Mouse (Mus musculus): ENCODE results near the gene Osmr.

GRCm38 (mm10) chr15:6790011-6790410 is 84.8 kb downstream of the Osmr start:
- TF ChIP-seq ZC3H11A (IDR thresholded peaks at IDR 0.05; ENCODE audit: borderline replicate concordance, low read depth, low read length), result no peak
- TF ChIP-seq CHD2 (IDR thresholded peaks at IDR 0.05; ENCODE audit: low read depth, low read length), result no peak
- TF ChIP-seq ZNF384 (IDR thresholded peaks at IDR 0.05; ENCODE audit: low read depth, low read length), result no peak
- no peak for TF ChIP-seq MAFK (IDR thresholded peaks at IDR 0.05; ENCODE audit: insufficient read depth, low read depth, low read length)

All from ES-E14 (cell line).